Mouse (Mus musculus) ovary, postnatal 14 days (tissue): ENCODE data around the gene Ddah2.

Experiments
- DNase-seq: peaks from one replicate; pipeline ENCODE4 v3.0.0; 2022; ENCODE audit warnings: low spot score

Ddah2 gene

GRCm38 (mm10) chr17:35058911-35059892 lies at the start of gene Ddah2:
Gene Ddah2, plus strand, starts transcription at chr17:35059035.
- DNase-seq: peak; percentile 90

GRCm38 (mm10) chr17:35009586-35009985 lies 49.2 kb upstream of the Ddah2 start:
- DNase-seq: no peak

- DNase-seq: no peak
Measured at GRCm38 (mm10) chr17:35011440-35011839, 47.4 kb upstream of the Ddah2 start.

GRCm38 (mm10) chr17:35012430-35012829 lies 46.4 kb upstream of the Ddah2 start:
- no peak for DNase-seq

- no peak for DNase-seq
Measured at GRCm38 (mm10) chr17:35013221-35013620, 45.6 kb upstream of the Ddah2 start.

DNA sequence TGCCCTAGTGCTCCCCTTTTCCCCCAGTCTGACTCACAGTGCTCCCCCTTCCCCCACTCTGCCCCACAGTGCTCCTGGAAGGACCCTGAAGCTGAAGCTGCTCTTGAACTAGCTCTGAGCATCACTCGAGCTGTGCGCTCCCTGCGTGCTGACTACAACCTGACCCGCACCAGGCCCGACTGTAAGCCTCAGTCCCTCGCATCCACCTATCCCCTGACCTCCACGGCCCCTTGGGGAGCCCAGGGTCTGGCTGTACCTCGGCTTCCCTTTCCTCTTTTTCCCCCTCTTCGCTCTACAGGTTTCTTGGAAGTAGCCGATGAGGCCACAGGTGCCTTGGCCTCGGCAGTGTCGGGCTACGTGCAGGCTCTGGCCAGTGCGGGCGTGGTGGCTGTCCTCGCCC lies 43.5 kb upstream of the Ddah2 start:
- no peak for DNase-seq

DNA sequence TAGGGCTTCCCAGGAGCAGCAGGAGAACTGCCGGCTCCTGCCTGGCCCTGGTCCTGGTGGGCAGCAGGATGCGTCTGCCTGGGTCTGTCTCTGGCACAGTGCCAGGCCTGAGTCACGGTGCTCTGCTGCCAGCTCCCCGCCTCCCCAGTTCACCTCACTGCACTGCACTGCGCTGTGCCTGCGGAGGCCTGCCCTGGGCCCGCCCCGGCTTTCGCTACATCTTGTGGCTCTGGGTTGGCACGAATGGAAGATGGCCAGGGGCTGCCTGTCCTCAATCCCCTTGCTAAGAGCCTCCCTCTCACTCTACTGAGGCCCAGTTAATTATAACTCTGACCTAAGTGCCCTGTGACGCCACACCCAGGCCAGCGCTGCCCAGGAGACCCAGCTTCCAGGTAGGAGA lies 42.5 kb upstream of the Ddah2 start, which contains the start of gene Vwa7:
TSS of gene Vwa7 (plus strand) at position 204 of the 400 bp plus-strand sequence.
- no peak for DNase-seq

DNA sequence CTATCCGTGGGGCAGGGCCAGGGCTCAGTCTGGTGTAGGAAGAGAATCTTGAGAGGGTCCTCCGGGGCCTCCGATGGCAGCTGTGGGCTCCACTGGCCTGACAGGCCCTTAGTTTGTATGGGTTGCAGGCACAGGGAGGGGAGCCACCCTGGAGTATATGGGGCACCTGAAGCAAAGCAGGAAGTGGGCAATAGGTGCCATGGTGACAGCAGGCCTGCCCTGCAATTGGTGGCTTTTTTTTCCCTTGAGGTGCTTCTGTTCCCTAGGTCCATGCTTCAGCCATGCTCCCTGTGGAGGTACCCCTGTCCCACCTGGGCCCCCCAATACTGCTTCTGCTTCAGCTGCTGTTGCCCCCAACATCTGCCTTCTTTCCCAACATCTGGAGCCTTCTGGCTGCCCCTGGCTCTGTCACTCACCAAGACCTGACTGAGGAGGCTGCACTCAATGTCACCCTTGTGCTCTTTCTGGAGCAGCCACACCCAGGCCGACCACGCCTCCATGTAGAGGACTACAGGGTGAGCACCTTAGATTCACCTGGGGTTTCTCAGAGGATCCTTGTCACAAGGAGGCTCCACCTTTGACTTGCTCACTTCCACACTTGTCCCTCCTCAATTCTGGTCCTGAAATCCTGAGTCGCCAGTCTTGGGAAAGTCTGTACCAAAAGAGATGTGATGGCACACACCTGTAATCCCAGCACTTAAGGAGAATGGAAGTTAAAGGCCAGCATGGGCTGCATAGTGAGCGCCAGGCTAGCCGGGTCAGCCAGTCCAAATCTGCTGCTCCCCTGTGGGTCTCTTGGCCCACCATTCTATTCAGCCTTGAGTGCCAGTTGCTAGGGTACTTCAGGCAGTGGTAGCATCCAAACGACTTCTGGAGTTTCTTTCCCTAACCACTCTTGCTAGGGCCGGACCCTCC lies 41.8 kb upstream of the Ddah2 start:
- DNase-seq: no peak

GRCm38 (mm10) chr17:35017706-35018030 lies 41.2 kb upstream of the Ddah2 start:
- no peak for DNase-seq

GRCm38 (mm10) chr17:35018171-35018570 lies 40.7 kb upstream of the Ddah2 start:
- no peak for DNase-seq

GRCm38 (mm10) chr17:35019894-35020293 lies 38.9 kb upstream of the Ddah2 start:
- DNase-seq: no peak

GRCm38 (mm10) chr17:35020551-35020950 lies 38.3 kb upstream of the Ddah2 start:
- no peak for DNase-seq

- DNase-seq: peak; percentile 93
Measured at GRCm38 (mm10) chr17:35021163-35021808, 37.5 kb upstream of the Ddah2 start.

DNA sequence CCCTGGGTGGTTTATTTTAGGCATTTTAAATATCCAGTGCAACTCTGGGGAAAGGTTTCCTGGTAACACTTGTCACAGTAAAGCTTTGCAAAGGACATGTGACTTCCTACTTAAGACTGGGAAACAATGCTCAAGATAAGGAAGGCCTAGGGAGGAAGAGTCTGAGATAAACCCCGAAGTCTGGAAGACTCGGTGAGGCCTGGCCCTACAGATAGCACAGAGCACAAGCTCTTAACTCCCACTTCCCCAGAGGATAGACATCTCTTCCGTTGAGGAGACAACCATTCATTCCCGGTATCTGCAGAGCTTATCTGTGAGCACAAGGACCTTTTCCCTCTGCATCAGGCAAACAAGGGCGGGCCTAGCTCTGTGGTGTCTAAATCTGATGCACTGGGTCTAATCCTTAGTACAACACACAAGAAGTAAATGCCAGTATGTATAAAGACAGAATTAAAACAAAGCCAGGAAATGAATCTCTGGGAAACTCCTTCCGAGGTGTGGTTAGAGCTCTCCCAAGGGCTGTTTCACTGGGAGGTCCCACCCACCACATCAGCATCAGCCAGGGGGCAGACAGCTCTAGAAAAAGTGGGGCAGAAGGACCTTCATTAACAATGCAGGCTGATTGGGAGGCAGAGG lies 36.9 kb upstream of the Ddah2 start:
- no peak for DNase-seq

GRCm38 (mm10) chr17:35022541-35023060 lies 36.2 kb upstream of the Ddah2 start:
- no peak for DNase-seq

DNA sequence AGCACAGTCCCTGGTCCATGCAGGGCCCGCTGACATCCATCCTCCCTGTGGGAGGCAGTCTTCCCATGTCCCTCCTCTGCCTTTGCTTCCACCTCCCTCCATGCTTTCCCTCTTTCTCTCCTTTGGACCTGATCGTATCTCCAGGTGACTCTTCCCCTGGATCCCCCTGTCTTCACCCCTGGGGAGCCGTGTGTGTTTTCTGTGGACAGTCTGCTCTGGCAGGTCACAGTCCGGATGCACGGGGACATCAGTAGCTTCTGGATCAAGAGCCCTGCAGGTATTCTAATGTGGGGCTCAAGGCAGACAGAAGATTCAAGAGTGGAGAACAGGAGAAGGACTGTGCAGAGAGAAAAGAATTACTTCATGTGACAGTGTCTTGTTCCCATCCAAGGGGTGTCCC lies 35.6 kb upstream of the Ddah2 start:
- DNase-seq: no peak

GRCm38 (mm10) chr17:35023756-35024155 lies 35.1 kb upstream of the Ddah2 start:
- DNase-seq: no peak

DNA sequence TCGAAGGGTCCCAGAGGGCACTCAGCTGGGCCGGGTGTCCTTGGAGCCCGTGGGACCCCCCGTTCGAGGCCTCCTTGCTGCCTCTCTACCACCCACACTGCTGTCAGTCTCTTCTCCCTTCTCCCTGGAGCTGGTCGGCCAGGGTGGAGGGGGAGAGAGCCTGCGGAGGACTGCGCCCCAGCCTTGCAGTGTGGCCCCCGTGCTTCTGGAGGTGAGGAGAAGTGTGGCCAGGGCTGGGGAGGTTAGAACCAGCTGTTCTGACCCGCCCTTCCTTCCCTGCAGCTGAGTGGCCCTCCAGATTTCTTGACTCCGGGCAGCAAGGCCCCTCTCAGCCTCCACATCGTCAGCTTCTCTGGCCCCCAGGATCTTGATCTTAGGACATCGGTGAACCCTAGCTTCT lies 34.6 kb upstream of the Ddah2 start:
- DNase-seq: no peak

- no peak for DNase-seq
Measured at GRCm38 (mm10) chr17:35024691-35025488, 33.9 kb upstream of the Ddah2 start.

DNA sequence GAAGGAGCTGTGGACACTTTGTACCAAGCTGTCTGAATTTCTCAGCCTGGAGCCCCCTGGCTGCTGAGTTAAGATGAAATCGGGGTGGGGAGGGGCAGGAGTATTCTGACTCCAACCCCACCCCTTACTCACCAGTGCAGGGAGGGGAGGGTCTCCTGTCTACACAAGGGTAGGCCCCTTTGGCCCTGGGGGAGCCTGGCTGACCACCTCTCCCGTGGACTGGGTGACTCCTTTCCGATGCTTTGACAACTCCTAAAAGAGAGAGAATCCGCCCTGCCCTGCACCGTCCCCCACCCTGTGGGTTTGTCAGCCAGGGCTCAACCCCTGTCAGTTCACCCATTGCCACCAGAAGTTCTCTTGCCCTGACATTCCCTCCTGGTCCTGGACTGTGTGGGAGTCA lies 32.6 kb upstream of the Ddah2 start:
- DNase-seq: no peak
